10 mouse cellular contexts compared by ENCODE assay signal in genomic region chr13:59251252-59252006, GRCm38 (mm10).
DNase-seq lines count a peak whose midpoint lies in the region; ATAC-seq and TF ChIP-seq lines count a peak whose summit lies in the region.
"Had no signal": no experiment of that assay in that cellular context is flagged by ENCODE, and none has a peak within 500 bp of the region (broad histone marks: within the 10 kb centered on the region; RNA-seq: fewer than 3 reads in every experiment).

No protein-coding gene starts in this region.

- no peak overlapping the region for H3K4me3 ChIP-seq in olfactory bulb, adult 2 months (ENCODE audit: insufficient read depth, low read depth, low read length)
- H3K4me3 ChIP-seq: embryonic facial prominence, embryonic 12.5 days; limb, embryonic 12.5 days had no signal

- TF ChIP-seq CTCF in olfactory bulb, adult 2 months (IDR thresholded peaks at IDR 0.05; ENCODE audit: insufficient read depth, low read depth, low read length): no peak

- peak; percentile 20 for DNase-seq in cerebellum, adult 11 months
- peak; percentile 65 for DNase-seq in left cerebral cortex, adult 11 months (ENCODE audit: low spot score)
- no peak for DNase-seq in urinary bladder, postnatal 36 days (ENCODE audit: low spot score in 2 of 2)
- no peak for DNase-seq in natural killer cell, adult 2 months (ENCODE audit: low spot score in 2 of 2)
- DNase-seq in gastrocnemius, adult 8-10 months (ENCODE audit: low spot score in 2 of 2): no peak

- ATAC-seq in frontal cortex, adult (ENCODE audit: low TSS enrichment): peak; percentile 87
- ATAC-seq in erythroid progenitor cell, adult 5-6 weeks (replicated peaks; ENCODE audit: low FRiP score, poor library complexity, severe bottlenecking): no peak

- peak overlapping the region; percentile 93 for H3K27ac ChIP-seq in olfactory bulb, adult 2 months (ENCODE audit: insufficient read depth, low read depth, low read length)
- H3K27ac ChIP-seq: embryonic facial prominence, embryonic 12.5 days; limb, embryonic 12.5 days had no signal

- peaks cover 15% of the 10 kb centered on the region for H3K4me1 ChIP-seq in olfactory bulb, adult 2 months (ENCODE audit: control insufficient read depth, insufficient read depth, low read length)

- no peak for TF ChIP-seq POLR2A in olfactory bulb, adult 2 months (IDR thresholded peaks at IDR 0.05; ENCODE audit: insufficient read depth, low read depth, low read length)

- 43% methylated on average over 12 of the region's 12 CpGs for WGBS in olfactory bulb, adult 2 months

Comparison
In these comparisons a context has a peak if more than half of its experiments do, and no peak if none do; other contexts are left out.
1. DNase-seq: peak in cerebellum, adult 11 months (single experiment) and left cerebral cortex, adult 11 months (single experiment); none in urinary bladder, postnatal 36 days (0 of 2), natural killer cell, adult 2 months (0 of 2) and gastrocnemius, adult 8-10 months (0 of 2).